Mouse (Mus musculus): ENCODE data around the gene Srrm1. TPM values are rescaled to one million over a fixed set of nuclear protein-coding genes. Genes with fewer than 3 reads are reported as not detected.

Gene Srrm1
- total and polyA plus RNA-seq, 3 experiments: 26.9 to 285 (median 138) TPM

DNA sequence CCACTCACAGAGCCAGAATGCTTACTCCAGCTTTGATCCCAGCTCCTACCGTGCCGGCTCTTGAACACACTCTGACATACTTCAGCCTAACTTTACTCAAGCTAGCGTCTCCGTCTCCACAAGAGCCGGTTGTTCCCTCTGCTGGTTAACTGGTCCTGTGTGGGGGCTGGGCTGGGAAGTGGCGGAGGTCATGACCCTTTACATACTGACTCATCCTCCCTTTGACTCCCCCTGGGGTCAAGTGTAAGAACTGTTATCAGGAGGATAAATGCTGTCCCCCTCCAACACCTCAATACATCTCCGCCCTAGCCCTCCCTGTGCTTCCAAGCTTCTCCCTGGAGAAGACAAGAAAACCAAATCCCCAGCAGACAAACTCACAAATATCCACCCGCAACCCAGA is 28.2 kb upstream of the Srrm1 start:
- H3K9ac ChIP-seq (ENCODE audit: control insufficient read depth, low read depth, low read length, poor library complexity, severe bottlenecking): no peak overlapping the region
- H3K79me2 ChIP-seq (ENCODE audit: control insufficient read depth, insufficient read depth, low read length, poor library complexity): no peaks in the 10 kb centered on the region
- TF ChIP-seq UBTF (IDR thresholded peaks at IDR 0.05; ENCODE audit: borderline replicate concordance, insufficient read depth, low read depth, low read length) (no peak), POLR2AphosphoS2 (IDR thresholded peaks at IDR 0.05; ENCODE audit: low read length) (no peak), ETS1 (IDR thresholded peaks at IDR 0.05; ENCODE audit: low read depth, low read length) (no peak), CHD1 (IDR thresholded peaks at IDR 0.05; ENCODE audit: low read depth, low read length) (no peak), POLR2AphosphoS5 (IDR thresholded peaks at IDR 0.05; ENCODE audit: borderline replicate concordance, low read depth, low read length) (no peak), USF2 (IDR thresholded peaks at IDR 0.05; ENCODE audit: borderline replicate concordance in 1 of 2, insufficient read depth in 1 of 2, low read depth in 1 of 2, low read length in 2 of 2) (no peak), NRF1 (IDR thresholded peaks at IDR 0.05; ENCODE audit: insufficient read depth, low read depth, low read length, poor library complexity, severe bottlenecking) (no peak), ELF1 (IDR thresholded peaks at IDR 0.05; ENCODE audit: low read depth, low read length) (no peak), ZKSCAN1 (IDR thresholded peaks at IDR 0.05; ENCODE audit: low read depth, low read length) (no peak), TAL1 (IDR thresholded peaks at IDR 0.05; ENCODE audit: low read length) (no peak), MAFK (IDR thresholded peaks at IDR 0.05; ENCODE audit: borderline replicate concordance, low read depth, low read length) (no peak), JUND (IDR thresholded peaks at IDR 0.05; ENCODE audit: low read depth, low read length) (no peak), NELFE (IDR thresholded peaks at IDR 0.05; ENCODE audit: low read depth, low read length) (no peak)
- H3K9me3 ChIP-seq (replicated peaks; ENCODE audit: insufficient read depth, low read length): no peaks in the 10 kb centered on the region
- no peak overlapping the region for H3K27ac ChIP-seq (ENCODE audit: control insufficient read depth, low read depth, low read length)
- H3K4me1 ChIP-seq (ENCODE audit: control insufficient read depth in 1 of 2, insufficient read depth in 2 of 2, low read length in 2 of 2): 0 out of 4 replicates have a peak, but pooled peaks cover 0 to 5% of the 10 kb centered on the region in 2 experiments
- no peak overlapping the region for H3K4me3 ChIP-seq (ENCODE audit: control insufficient read depth in 1 of 2, insufficient read depth in 1 of 2, low read depth in 2 of 2, low read length in 2 of 2)
- H3K27me3 ChIP-seq (ENCODE audit: control insufficient read depth in 1 of 2, insufficient read depth in 2 of 2, low read length in 2 of 2): no peaks in the 10 kb centered on the region
- H3K36me3 ChIP-seq (ENCODE audit: control insufficient read depth in 1 of 2, insufficient read depth in 2 of 2, low read length in 2 of 2): no peaks in the 10 kb centered on the region
- no peak for DNase-seq (ENCODE audit: low read depth, low spot score)

DNA sequence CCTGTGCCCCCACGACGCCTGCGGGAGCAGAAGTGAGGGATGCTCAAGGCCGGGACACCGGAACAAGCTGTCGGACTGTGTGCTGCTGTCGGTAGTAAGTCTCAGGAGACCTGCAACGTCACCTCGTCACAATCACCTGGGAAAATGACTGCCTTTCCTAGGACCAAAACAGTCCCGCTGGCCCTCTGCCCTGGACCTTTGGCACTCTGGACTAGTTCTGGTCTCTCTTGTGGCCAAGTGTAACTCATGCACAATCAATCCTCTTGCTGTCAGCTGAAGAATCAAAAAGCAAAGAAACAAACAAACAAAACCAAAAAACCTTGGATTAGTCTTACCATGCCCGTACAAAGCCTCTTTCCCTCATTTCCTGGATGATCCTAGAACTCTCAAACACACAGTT is 24.1 kb upstream of the Srrm1 start:
- Histone ChIP-seq H3K27me3 (ENCODE audit: control insufficient read depth in 1 of 2, insufficient read depth in 2 of 2, low read length in 2 of 2) (no peaks in the 10 kb centered on the region), H3K27ac (ENCODE audit: control insufficient read depth, low read depth, low read length) (no peak overlapping the region), H3K4me1 (ENCODE audit: control insufficient read depth in 1 of 2, insufficient read depth in 2 of 2, low read length in 2 of 2) (no peaks in the 10 kb centered on the region), H3K79me2 (ENCODE audit: control insufficient read depth, insufficient read depth, low read length, poor library complexity) (no peaks in the 10 kb centered on the region), H3K4me3 (ENCODE audit: control insufficient read depth in 1 of 2, insufficient read depth in 1 of 2, low read depth in 2 of 2, low read length in 2 of 2) (no peak overlapping the region), H3K9ac (ENCODE audit: control insufficient read depth, low read depth, low read length, poor library complexity, severe bottlenecking) (no peak overlapping the region), H3K9me3 (replicated peaks; ENCODE audit: insufficient read depth, low read length) (no peaks in the 10 kb centered on the region), H3K36me3 (ENCODE audit: control insufficient read depth in 1 of 2, insufficient read depth in 2 of 2, low read length in 2 of 2) (no peaks in the 10 kb centered on the region)
- no peak for DNase-seq (ENCODE audit: low read depth, low spot score)
- TF ChIP-seq SMC3 (IDR thresholded peaks at IDR 0.05; ENCODE audit: low read depth, low read length): no peak
- TF ChIP-seq POLR2AphosphoS2 (IDR thresholded peaks at IDR 0.05; ENCODE audit: low read length): no peak

DNA sequence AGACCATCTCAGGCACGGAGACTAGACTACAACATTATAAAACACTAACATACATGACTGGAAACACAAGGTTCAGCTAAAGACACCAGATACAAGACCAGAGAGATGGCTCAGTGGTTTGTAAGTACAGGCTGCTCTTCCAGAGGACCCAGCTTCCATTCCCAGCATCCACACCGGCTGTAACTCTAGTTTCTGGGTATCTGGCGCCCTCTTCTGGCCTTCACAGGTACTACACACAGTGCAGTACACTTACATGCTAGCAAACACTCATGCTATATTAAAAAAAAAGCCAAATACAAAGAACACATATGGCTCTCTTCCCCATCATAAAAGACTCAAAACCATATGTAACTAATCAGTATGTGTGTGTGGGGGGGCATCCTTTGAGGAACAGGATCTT is 22.3 kb upstream of the Srrm1 start:
- DNase-seq (ENCODE audit: low read depth, low spot score): peak; percentile 49
- Histone ChIP-seq H3K4me3 (ENCODE audit: control insufficient read depth in 1 of 2, insufficient read depth in 1 of 2, low read depth in 2 of 2, low read length in 2 of 2) (no peak overlapping the region), H3K27me3 (ENCODE audit: control insufficient read depth in 1 of 2, insufficient read depth in 2 of 2, low read length in 2 of 2) (no peaks in the 10 kb centered on the region), H3K27ac (ENCODE audit: control insufficient read depth, low read depth, low read length) (no peak overlapping the region), H3K4me1 (ENCODE audit: control insufficient read depth in 1 of 2, insufficient read depth in 2 of 2, low read length in 2 of 2) (no peaks in the 10 kb centered on the region), H3K9me3 (replicated peaks; ENCODE audit: insufficient read depth, low read length) (no peaks in the 10 kb centered on the region), H3K36me3 (ENCODE audit: control insufficient read depth in 1 of 2, insufficient read depth in 2 of 2, low read length in 2 of 2) (no peaks in the 10 kb centered on the region), H3K9ac (ENCODE audit: control insufficient read depth, low read depth, low read length, poor library complexity, severe bottlenecking) (no peak overlapping the region), H3K79me2 (ENCODE audit: control insufficient read depth, insufficient read depth, low read length, poor library complexity) (no peaks in the 10 kb centered on the region)
- no peak for TF ChIP-seq MAZ (IDR thresholded peaks at IDR 0.05; ENCODE audit: low read depth, low read length)
- TF ChIP-seq CHD2 (IDR thresholded peaks at IDR 0.05; ENCODE audit: low read length): no peak
- TF ChIP-seq RAD21 (IDR thresholded peaks at IDR 0.05; ENCODE audit: low read depth, low read length): peak; percentile 70
- TF ChIP-seq SMC3 (IDR thresholded peaks at IDR 0.05; ENCODE audit: low read depth, low read length): peak; percentile 63
- TF ChIP-seq ZC3H11A (IDR thresholded peaks at IDR 0.05; ENCODE audit: low read depth, low read length): peak; percentile 46
- peak; percentile 69 to 83 (median 71) for TF ChIP-seq CTCF (IDR thresholded peaks at IDR 0.05 in 2 of 3, conservative IDR thresholded peaks at IDR 0.05 in 1 of 3; ENCODE audit: control insufficient read depth in 1 of 3, insufficient read depth in 1 of 3, low read depth in 2 of 3, low read length in 3 of 3, poor library complexity in 1 of 3, severe bottlenecking in 1 of 3)
- TF ChIP-seq MYC (IDR thresholded peaks at IDR 0.05; ENCODE audit: low read depth, low read length): no peak
- TF ChIP-seq ZNF384 (IDR thresholded peaks at IDR 0.05; ENCODE audit: low read depth, low read length): 0 out of 2 replicates have a peak, but pooled peaks have one; percentile 20
- TF ChIP-seq ELF1 (IDR thresholded peaks at IDR 0.05; ENCODE audit: low read depth, low read length): no peak
- TF ChIP-seq POLR2AphosphoS5 (IDR thresholded peaks at IDR 0.05; ENCODE audit: borderline replicate concordance, low read depth, low read length): no peak
